Mouse (Mus musculus): Measurements from ENCODE around the gene Tbl1xr1. TPM values are rescaled to one million over a fixed set of nuclear protein-coding genes. Genes with fewer than 3 reads are reported as not detected.
A peak's percentile ranks its signal among the peaks of the same experiment; 100 is the strongest.

Tbl1xr1 gene
- total and polyA plus RNA-seq, 3 experiments, result 33.9 to 185 (median 45.6) TPM

DNA sequence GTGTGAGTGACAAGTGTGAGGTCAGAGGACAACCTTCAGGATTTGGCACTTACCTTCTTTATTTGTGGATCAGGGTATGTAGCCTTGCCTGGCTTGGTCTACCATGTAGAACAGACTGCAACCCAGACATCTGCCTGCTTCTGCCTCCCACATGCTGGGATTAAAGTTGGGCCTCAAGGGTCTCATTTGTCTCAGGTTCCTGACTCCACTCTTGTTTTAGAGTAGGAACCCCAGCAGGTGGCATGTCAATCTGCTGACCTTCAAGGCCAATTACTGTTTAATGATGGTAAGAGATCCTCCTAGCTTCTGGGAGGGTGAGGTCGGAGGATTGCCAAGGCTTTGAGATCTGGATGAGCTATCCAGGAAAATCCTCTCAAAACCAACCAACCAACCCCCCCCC lies 2.5 kb upstream of the Tbl1xr1 start:
- H3K4me3 ChIP-seq (ENCODE audit: control insufficient read depth in 1 of 2, insufficient read depth in 1 of 2, low read depth in 2 of 2, low read length in 2 of 2), result no peak overlapping the region
- TF ChIP-seq ZC3H11A (IDR thresholded peaks at IDR 0.05; ENCODE audit: low read depth, low read length), result no peak
- no peak for TF ChIP-seq CHD1 (IDR thresholded peaks at IDR 0.05; ENCODE audit: low read depth, low read length)
- TF ChIP-seq ELF1 (IDR thresholded peaks at IDR 0.05; ENCODE audit: low read depth, low read length), result no peak
- no peak for TF ChIP-seq TAL1 (IDR thresholded peaks at IDR 0.05; ENCODE audit: low read length)
- no peak for TF ChIP-seq USF2 (IDR thresholded peaks at IDR 0.05; ENCODE audit: borderline replicate concordance in 1 of 2, insufficient read depth in 1 of 2, low read depth in 1 of 2, low read length in 2 of 2)
- no peak for TF ChIP-seq GABPA (IDR thresholded peaks at IDR 0.05; ENCODE audit: low read depth, low read length)
- TF ChIP-seq MYB (IDR thresholded peaks at IDR 0.05; ENCODE audit: low read depth, low read length), result no peak
- no peak for TF ChIP-seq ZNF384 (IDR thresholded peaks at IDR 0.05; ENCODE audit: low read depth, low read length)
- no peak for TF ChIP-seq HCFC1 (IDR thresholded peaks at IDR 0.05; ENCODE audit: low read depth, low read length)
- no peak overlapping the region for H3K9ac ChIP-seq (ENCODE audit: control insufficient read depth, low read depth, low read length, poor library complexity, severe bottlenecking)

DNA sequence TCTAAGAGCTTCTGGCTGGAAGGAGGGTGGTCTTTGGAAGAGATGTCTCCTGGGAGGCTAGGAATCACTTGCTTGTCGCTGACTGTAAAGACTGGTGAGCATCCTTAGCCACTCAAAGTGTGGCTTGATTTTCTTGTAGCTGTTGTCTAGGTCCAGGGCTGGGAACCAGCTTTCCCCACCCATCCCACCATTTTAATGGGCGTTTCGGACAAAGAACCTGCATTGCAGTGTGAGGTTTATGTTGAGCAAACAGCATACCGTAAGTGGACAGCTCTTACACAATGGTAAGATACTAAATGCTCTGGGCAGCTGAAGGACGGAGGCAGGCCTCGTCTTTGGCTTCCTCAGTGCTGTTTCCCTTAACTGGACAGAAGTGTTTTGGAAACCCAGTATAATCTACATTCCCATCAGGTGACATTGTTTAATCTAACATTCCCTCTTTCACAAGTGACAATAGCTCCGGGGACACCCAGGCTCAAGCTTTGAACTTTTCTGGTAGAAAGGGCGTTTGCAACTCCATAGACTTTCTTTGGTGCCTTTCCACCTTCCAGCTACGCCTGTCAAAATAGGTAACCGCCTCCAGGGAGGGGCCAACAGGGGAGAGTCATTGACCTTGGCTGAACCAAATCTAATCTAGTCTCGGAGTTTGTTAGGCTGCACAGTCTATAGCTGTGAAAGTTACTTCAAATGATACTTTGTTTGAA lies 1.7 kb upstream of the Tbl1xr1 start:
- no peaks in the 10 kb centered on the region for H3K27me3 ChIP-seq (ENCODE audit: control insufficient read depth in 1 of 2, insufficient read depth in 2 of 2, low read length in 2 of 2)
- DNase-seq (ENCODE audit: low read depth, low spot score), result peak; percentile 84

More for the DNA sequence above, 2.5 kb upstream of the Tbl1xr1 start:
- H3K27ac ChIP-seq (ENCODE audit: control insufficient read depth, low read depth, low read length), result no peak overlapping the region
- H3K9me3 ChIP-seq (replicated peaks; ENCODE audit: insufficient read depth, low read length), result no peaks in the 10 kb centered on the region
- H3K4me1 ChIP-seq (ENCODE audit: control insufficient read depth in 1 of 2, insufficient read depth in 2 of 2, low read length in 2 of 2), result peaks cover 2 to 14% of the 10 kb centered on the region in 2 experiments; a peak in 3 of 4 replicates
- H3K27me3 ChIP-seq (ENCODE audit: control insufficient read depth in 1 of 2, insufficient read depth in 2 of 2, low read length in 2 of 2), result no peaks in the 10 kb centered on the region
- H3K79me2 ChIP-seq (ENCODE audit: control insufficient read depth, insufficient read depth, low read length, poor library complexity), result peaks cover 25% of the 10 kb centered on the region
- DNase-seq (ENCODE audit: low read depth, low spot score), result no peak
- peaks cover under 1 to 15% of the 10 kb centered on the region in 2 experiments; a peak in 3 of 4 replicates for H3K36me3 ChIP-seq (ENCODE audit: control insufficient read depth in 1 of 2, insufficient read depth in 2 of 2, low read length in 2 of 2)

DNA sequence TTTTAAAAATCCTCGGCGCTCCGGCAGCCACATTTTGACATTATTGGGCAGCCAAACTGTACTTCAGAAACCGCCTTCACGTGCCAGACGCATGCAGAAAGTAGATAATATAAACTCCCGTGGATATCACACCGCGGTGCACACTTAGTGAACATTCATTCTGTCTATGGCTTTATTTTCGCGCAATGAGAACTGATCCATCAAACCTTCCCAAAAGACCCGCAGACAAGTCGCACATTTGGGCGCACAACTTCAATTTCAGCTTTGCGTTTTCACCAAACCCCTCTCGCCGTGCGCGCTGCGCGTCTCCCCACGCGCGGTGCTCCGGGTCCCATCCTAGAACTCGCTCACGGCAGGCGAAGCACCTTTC lies 950 bp upstream of the Tbl1xr1 start:
- Histone ChIP-seq H3K27me3 (ENCODE audit: control insufficient read depth in 1 of 2, insufficient read depth in 2 of 2, low read length in 2 of 2) (no peaks in the 10 kb centered on the region), H3K9me3 (replicated peaks; ENCODE audit: insufficient read depth, low read length) (no peaks in the 10 kb centered on the region), H3K27ac (ENCODE audit: control insufficient read depth, low read depth, low read length) (peak overlapping the region; percentile 85), H3K9ac (ENCODE audit: control insufficient read depth, low read depth, low read length, poor library complexity, severe bottlenecking) (peak overlapping the region; percentile 82), H3K4me3 (ENCODE audit: control insufficient read depth in 1 of 2, insufficient read depth in 1 of 2, low read depth in 2 of 2, low read length in 2 of 2) (peak overlapping the region; percentile 68 to 83), H3K36me3 (ENCODE audit: control insufficient read depth in 1 of 2, insufficient read depth in 2 of 2, low read length in 2 of 2) (peaks cover 2 to 27% of the 10 kb centered on the region in 2 experiments; a peak in 3 of 4 replicates), H3K4me1 (ENCODE audit: control insufficient read depth in 1 of 2, insufficient read depth in 2 of 2, low read length in 2 of 2) (peaks cover 2 to 26% of the 10 kb centered on the region in 2 experiments; a peak in 3 of 4 replicates), H3K79me2 (ENCODE audit: control insufficient read depth, insufficient read depth, low read length, poor library complexity) (peaks cover 38% of the 10 kb centered on the region)
- peak; percentile 66 for DNase-seq (ENCODE audit: low read depth, low spot score)
- peak; percentile 40; the same call in 1 of the 2 replicates for TF ChIP-seq MYC (IDR thresholded peaks at IDR 0.05; ENCODE audit: low read depth, low read length)
- TF ChIP-seq USF1 (IDR thresholded peaks at IDR 0.05; ENCODE audit: low read depth, low read length), result no peak; the same call in 1 of the 2 replicates
- no peak for TF ChIP-seq NELFE (IDR thresholded peaks at IDR 0.05; ENCODE audit: low read depth, low read length)
- TF ChIP-seq HCFC1 (IDR thresholded peaks at IDR 0.05; ENCODE audit: low read depth, low read length), result no peak
- TF ChIP-seq SIN3A (IDR thresholded peaks at IDR 0.05; ENCODE audit: low read length), result no peak; the same call in 1 of the 2 replicates
- no peak for TF ChIP-seq ZMIZ1 (IDR thresholded peaks at IDR 0.05; ENCODE audit: low read depth, low read length)
- TF ChIP-seq MAX (IDR thresholded peaks at IDR 0.05; ENCODE audit: low read length), result peak; percentile 74; the same call in 1 of the 2 replicates
- TF ChIP-seq ELF1 (IDR thresholded peaks at IDR 0.05; ENCODE audit: low read depth, low read length), result no peak
- no peak for TF ChIP-seq POLR2AphosphoS2 (IDR thresholded peaks at IDR 0.05; ENCODE audit: low read length)
- TF ChIP-seq KAT2A (conservative IDR thresholded peaks at IDR 0.05; ENCODE audit: low read depth, low read length), result no peak
- TF ChIP-seq TBP (IDR thresholded peaks at IDR 0.05; ENCODE audit: low read depth, low read length), result no peak
- no peak for TF ChIP-seq GATA1 (IDR thresholded peaks at IDR 0.05; ENCODE audit: low read depth, low read length)
- no peak for TF ChIP-seq TCF12 (IDR thresholded peaks at IDR 0.05; ENCODE audit: low read depth, low read length)
- peak in 1 of 2 experiments; percentile 51; a peak in 1 of 4 replicates for TF ChIP-seq EP300 (IDR thresholded peaks at IDR 0.05; ENCODE audit: low read depth in 1 of 2, low read length in 2 of 2)
- TF ChIP-seq ETS1 (IDR thresholded peaks at IDR 0.05; ENCODE audit: low read depth, low read length), result peak; percentile 44; the same call in 1 of the 2 replicates

More for the DNA sequence above, 1.7 kb upstream of the Tbl1xr1 start:
- H3K27ac ChIP-seq (ENCODE audit: control insufficient read depth, low read depth, low read length), result peak overlapping the region; percentile 85
- H3K36me3 ChIP-seq (ENCODE audit: control insufficient read depth in 1 of 2, insufficient read depth in 2 of 2, low read length in 2 of 2), result peaks cover 2 to 23% of the 10 kb centered on the region in 2 experiments; a peak in 3 of 4 replicates
- H3K9me3 ChIP-seq (replicated peaks; ENCODE audit: insufficient read depth, low read length), result no peaks in the 10 kb centered on the region
- H3K4me3 ChIP-seq (ENCODE audit: control insufficient read depth in 1 of 2, insufficient read depth in 1 of 2, low read depth in 2 of 2, low read length in 2 of 2), result peak overlapping the region; percentile 68 to 83; a peak in 3 of 4 replicates
- H3K4me1 ChIP-seq (ENCODE audit: control insufficient read depth in 1 of 2, insufficient read depth in 2 of 2, low read length in 2 of 2), result peaks cover 2 to 23% of the 10 kb centered on the region in 2 experiments; a peak in 3 of 4 replicates
- peak overlapping the region; percentile 82 for H3K9ac ChIP-seq (ENCODE audit: control insufficient read depth, low read depth, low read length, poor library complexity, severe bottlenecking)
- TF ChIP-seq NELFE (IDR thresholded peaks at IDR 0.05; ENCODE audit: low read depth, low read length) (peak; percentile 46), POLR2A (IDR thresholded peaks at IDR 0.05; ENCODE audit: control insufficient read depth in 1 of 2, insufficient read depth in 1 of 2, low read depth in 1 of 2, low read length in 2 of 2, poor library complexity in 1 of 2) (peak in 1 of 2 experiments; percentile 74; a peak in 2 of 4 replicates), GATA1 (IDR thresholded peaks at IDR 0.05; ENCODE audit: low read depth, low read length) (0 out of 2 replicates have a peak, but pooled peaks have one; percentile 11), UBTF (IDR thresholded peaks at IDR 0.05; ENCODE audit: borderline replicate concordance, insufficient read depth, low read depth, low read length) (no peak), TBP (IDR thresholded peaks at IDR 0.05; ENCODE audit: low read depth, low read length) (peak; percentile 73; the same call in 1 of the 2 replicates), SIN3A (IDR thresholded peaks at IDR 0.05; ENCODE audit: low read length) (no peak)
- peaks cover 34% of the 10 kb centered on the region for H3K79me2 ChIP-seq (ENCODE audit: control insufficient read depth, insufficient read depth, low read length, poor library complexity)
